Mouse (Mus musculus): ENCODE results near the gene Plin3. TPM values are rescaled to one million over a fixed set of nuclear protein-coding genes. Genes with fewer than 3 reads are reported as not detected.

The Plin3 gene
- polyA plus RNA-seq, 1 experiment from 2014 or later, result 26.8 TPM

DNA sequence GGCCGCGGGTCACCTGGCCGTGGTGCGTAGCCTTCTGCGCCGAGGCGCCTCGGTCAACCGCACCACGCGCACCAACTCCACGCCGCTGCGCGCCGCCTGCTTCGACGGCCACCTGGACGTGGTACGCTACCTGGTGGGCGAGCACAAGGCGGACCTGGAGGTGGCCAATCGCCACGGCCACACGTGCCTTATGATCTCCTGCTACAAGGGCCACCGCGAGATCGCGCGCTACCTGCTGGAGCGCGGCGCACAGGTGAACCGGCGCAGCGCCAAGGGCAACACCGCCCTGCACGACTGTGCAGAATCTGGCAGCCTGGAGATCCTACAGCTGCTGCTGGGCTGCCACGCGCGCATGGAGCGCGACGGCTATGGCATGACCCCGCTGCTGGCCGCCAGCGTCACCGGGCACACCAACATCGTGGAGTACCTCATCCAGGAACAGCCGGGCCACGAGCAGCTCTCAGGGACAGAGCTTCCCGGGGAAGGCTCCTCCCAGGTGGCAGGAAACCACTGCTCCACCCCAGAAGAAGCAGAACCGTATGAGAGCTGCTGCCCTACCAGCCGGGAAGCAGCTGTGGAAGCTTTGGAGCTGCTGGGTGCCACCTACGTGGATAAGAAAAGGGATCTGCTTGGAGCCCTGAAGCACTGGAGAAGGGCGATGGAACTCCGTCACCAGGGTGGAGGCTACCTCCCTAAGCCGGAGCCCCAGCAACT is 35.3 kb downstream of the Plin3 start:
- 7% methylated on average over 48 of the region's 58 CpGs for WGBS (ENCODE audit: insufficient replicate concordance)
- Histone ChIP-seq H3K9ac (replicated peaks) (peak overlapping the region; percentile 78), H3K4me3 (ENCODE audit: low read depth, low read length) (peak overlapping the region; percentile 76), H3K4me1 (ENCODE audit: insufficient read depth) (peaks cover 34% of the 10 kb centered on the region), H3K9me3 (ENCODE audit: low read length) (no peaks in the 10 kb centered on the region), H3K27ac (ENCODE audit: low read depth) (peak overlapping the region; percentile 76), H3K36me3 (replicated peaks; ENCODE audit: insufficient read depth, low read length) (peaks cover 24% of the 10 kb centered on the region), H3K27me3 (ENCODE audit: insufficient read depth, low read length) (no peaks in the 10 kb centered on the region), H3K4me2 (ENCODE audit: low read depth, low read length) (peak overlapping the region; percentile 87)
- peak; percentile 4; the same call in 1 of the 2 replicates for ATAC-seq
- DNase-seq, result no peak
- TF ChIP-seq CTCF (IDR thresholded peaks at IDR 0.05; ENCODE audit: low read depth) (no peak), EP300 (IDR thresholded peaks at IDR 0.05; ENCODE audit: low read depth) (no peak)

DNA sequence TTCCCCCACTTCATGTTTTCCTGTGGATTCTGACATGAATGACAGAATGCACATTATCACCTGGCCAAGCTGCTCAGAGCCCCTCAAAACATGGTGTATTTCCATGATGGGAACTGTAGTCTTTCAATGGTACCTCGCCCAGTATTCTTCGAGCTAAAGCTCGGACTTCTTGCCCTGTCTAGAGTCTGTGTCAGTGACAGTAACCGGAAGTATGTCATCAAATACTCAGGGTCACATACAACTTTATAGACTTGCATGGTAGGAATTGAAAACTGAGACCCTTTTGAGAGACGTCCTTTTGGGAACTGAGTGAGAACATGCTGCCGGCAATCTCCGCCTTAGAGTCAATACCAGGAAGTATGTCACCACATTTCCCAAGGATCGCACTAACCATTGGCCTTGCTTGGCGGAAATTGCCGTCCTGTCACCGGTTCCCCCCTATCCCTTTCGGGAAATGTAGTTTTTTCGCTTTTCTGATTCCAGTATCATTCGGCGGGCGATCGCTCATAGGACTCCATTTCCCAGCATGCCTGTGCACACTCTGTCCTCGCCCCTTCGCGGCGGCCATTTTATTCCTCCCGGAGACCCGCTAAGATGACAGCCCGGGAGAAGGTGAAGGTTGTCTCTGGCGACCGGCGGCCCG is 36.3 kb downstream of the Plin3 start, which contains the start of gene Fem1a:
Fem1a (plus strand) TSS at position 572 of the 643 bp plus-strand sequence.
- H3K4me3 ChIP-seq (ENCODE audit: low read depth, low read length), result peak within 1 kb of the TSS; percentile 76
- H3K9ac ChIP-seq (replicated peaks), result peak within 1 kb of the TSS; percentile 78
- H3K4me1 ChIP-seq (ENCODE audit: insufficient read depth), result peaks cover 35% of the 10 kb centered on the region
- under 1% methylated on average over 28 of the region's 28 CpGs for WGBS (ENCODE audit: insufficient replicate concordance)
- H3K9me3 ChIP-seq (ENCODE audit: low read length), result no peaks in the 10 kb centered on the region
- peaks cover 19% of the 10 kb centered on the region for H3K36me3 ChIP-seq (replicated peaks; ENCODE audit: insufficient read depth, low read length)
- DNase-seq (peak; percentile 91), ATAC-seq (peak; percentile 89)
- H3K27me3 ChIP-seq (ENCODE audit: insufficient read depth, low read length), result no peaks in the 10 kb centered on the region
- 0 out of 2 replicates have a peak, but pooled peaks have one; percentile 39 for TF ChIP-seq EP300 (IDR thresholded peaks at IDR 0.05; ENCODE audit: low read depth)
- TF ChIP-seq CTCF (IDR thresholded peaks at IDR 0.05; ENCODE audit: low read depth), result no peak
- peak within 1 kb of the TSS; percentile 87 for H3K4me2 ChIP-seq (ENCODE audit: low read depth, low read length)
- H3K27ac ChIP-seq (ENCODE audit: low read depth), result peak within 1 kb of the TSS; percentile 96

DNA sequence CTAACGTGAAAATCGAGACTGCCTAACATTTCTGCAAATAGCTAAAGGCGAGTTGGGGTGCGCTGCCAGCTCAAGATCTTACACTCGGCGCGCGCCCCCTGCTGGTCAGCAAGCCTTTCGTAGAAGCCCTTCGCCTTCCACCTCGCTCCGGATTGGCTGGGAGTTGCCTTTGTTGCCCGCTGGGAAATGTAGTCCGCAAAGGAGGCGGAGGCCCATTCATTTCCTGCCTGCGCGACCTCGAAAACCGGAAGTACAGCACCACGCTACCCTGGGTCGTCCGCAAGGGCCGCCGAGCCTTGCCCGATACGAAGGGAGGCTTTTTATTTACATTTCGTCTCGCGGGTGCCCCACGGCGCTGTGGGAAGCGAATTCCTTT is 36.8 kb downstream of the Plin3 start:
- ATAC-seq, result peak; percentile 88
- Histone ChIP-seq H3K4me1 (ENCODE audit: insufficient read depth) (peaks cover 35% of the 10 kb centered on the region), H3K27me3 (ENCODE audit: insufficient read depth, low read length) (no peaks in the 10 kb centered on the region), H3K36me3 (replicated peaks; ENCODE audit: insufficient read depth, low read length) (peaks cover 14% of the 10 kb centered on the region), H3K27ac (ENCODE audit: low read depth) (peak overlapping the region; percentile 96), H3K9me3 (ENCODE audit: low read length) (no peaks in the 10 kb centered on the region), H3K4me2 (ENCODE audit: low read depth, low read length) (peak overlapping the region; percentile 87), H3K9ac (replicated peaks) (peak overlapping the region; percentile 56), H3K4me3 (ENCODE audit: low read depth, low read length) (peak overlapping the region; percentile 76)
- peak; percentile 99 for DNase-seq
- 2% methylated on average over 32 of the region's 32 CpGs for whole genome bisulfite sequencing (ENCODE audit: insufficient replicate concordance)
- peak; percentile 99 for TF ChIP-seq CTCF (IDR thresholded peaks at IDR 0.05; ENCODE audit: low read depth)
- TF ChIP-seq EP300 (IDR thresholded peaks at IDR 0.05; ENCODE audit: low read depth), result no peak

DNA sequence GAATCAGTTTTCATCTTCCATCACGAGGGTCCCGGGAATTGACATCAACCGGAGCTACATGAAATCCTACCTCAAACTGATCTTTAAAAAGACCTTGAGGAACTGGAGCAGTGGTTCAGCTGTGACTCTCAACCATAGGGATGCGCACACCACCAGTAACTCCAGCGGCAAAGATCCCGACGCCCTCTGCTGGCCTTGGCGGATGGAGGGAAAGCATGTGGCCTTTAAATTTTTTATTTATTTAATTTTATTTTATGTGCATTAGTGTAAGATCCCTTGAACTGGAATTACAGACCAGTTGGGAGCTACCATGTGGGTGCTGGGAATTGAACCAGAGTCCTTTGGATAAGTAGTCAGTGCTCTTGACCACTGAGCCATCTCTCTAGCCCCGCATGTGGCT is 37.2 kb downstream of the Plin3 start:
- Histone ChIP-seq H3K36me3 (replicated peaks; ENCODE audit: insufficient read depth, low read length) (peaks cover 10% of the 10 kb centered on the region), H3K9ac (replicated peaks) (0 out of 2 replicates have a peak overlapping the region, but pooled peaks have one; percentile 16), H3K9me3 (ENCODE audit: low read length) (no peaks in the 10 kb centered on the region), H3K4me3 (ENCODE audit: low read depth, low read length) (0 out of 2 replicates have a peak overlapping the region, but pooled peaks have one; percentile 19), H3K27ac (ENCODE audit: low read depth) (no peak overlapping the region), H3K4me2 (ENCODE audit: low read depth, low read length) (peak overlapping the region; percentile 87), H3K27me3 (ENCODE audit: insufficient read depth, low read length) (no peaks in the 10 kb centered on the region), H3K4me1 (ENCODE audit: insufficient read depth) (peaks cover 31% of the 10 kb centered on the region)
- TF ChIP-seq CTCF (IDR thresholded peaks at IDR 0.05; ENCODE audit: low read depth) (no peak), EP300 (IDR thresholded peaks at IDR 0.05; ENCODE audit: low read depth) (no peak)
- WGBS (ENCODE audit: insufficient replicate concordance), result 16% methylated on average over 9 of the region's 9 CpGs
- DNase-seq (peak; percentile 41), ATAC-seq (no peak)

DNA sequence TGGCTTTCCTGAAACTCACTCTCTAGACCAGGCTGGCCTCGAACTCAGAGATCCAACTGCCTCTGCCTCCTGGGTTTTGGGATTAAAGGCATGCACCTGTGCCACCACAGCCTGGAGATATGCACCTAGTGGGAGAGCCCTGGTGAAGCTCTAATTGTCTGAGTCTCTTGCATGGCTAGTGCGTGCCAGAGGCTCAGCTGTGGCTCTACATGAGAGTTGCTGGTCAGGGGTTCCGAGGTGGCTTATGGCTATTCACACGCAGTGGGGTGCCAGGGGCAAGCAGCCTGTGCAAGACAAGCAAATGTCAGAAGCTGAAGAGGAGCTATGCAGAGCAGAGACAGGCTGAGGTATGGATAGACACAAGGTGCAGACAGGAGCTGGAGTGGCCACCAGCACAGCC is 38.0 kb downstream of the Plin3 start:
- Histone ChIP-seq H3K4me1 (ENCODE audit: insufficient read depth) (peaks cover 24% of the 10 kb centered on the region), H3K4me3 (ENCODE audit: low read depth, low read length) (no peak overlapping the region), H3K36me3 (replicated peaks; ENCODE audit: insufficient read depth, low read length) (peaks cover 3% of the 10 kb centered on the region), H3K9ac (replicated peaks) (no peak overlapping the region), H3K4me2 (ENCODE audit: low read depth, low read length) (no peak overlapping the region), H3K27me3 (ENCODE audit: insufficient read depth, low read length) (no peaks in the 10 kb centered on the region), H3K27ac (ENCODE audit: low read depth) (no peak overlapping the region), H3K9me3 (ENCODE audit: low read length) (no peaks in the 10 kb centered on the region)
- TF ChIP-seq EP300 (IDR thresholded peaks at IDR 0.05; ENCODE audit: low read depth) (no peak), CTCF (IDR thresholded peaks at IDR 0.05; ENCODE audit: low read depth) (no peak)
- DNase-seq (no peak), ATAC-seq (no peak)
- WGBS (ENCODE audit: insufficient replicate concordance), result 78% methylated on average over 4 of the region's 4 CpGs

GRCm38 (mm10) chr17:56251136-56251829 is 41.4 kb downstream of the Plin3 start:
- Histone ChIP-seq H3K4me3 (ENCODE audit: low read depth, low read length) (no peak overlapping the region), H3K36me3 (replicated peaks; ENCODE audit: insufficient read depth, low read length) (no peaks in the 10 kb centered on the region), H3K4me2 (ENCODE audit: low read depth, low read length) (no peak overlapping the region), H3K4me1 (ENCODE audit: insufficient read depth) (peaks cover 6% of the 10 kb centered on the region), H3K27ac (ENCODE audit: low read depth) (no peak overlapping the region), H3K27me3 (ENCODE audit: insufficient read depth, low read length) (no peaks in the 10 kb centered on the region), H3K9me3 (ENCODE audit: low read length) (no peaks in the 10 kb centered on the region), H3K9ac (replicated peaks) (no peak overlapping the region)
- 15% methylated on average over 6 of the region's 6 CpGs for WGBS (ENCODE audit: insufficient replicate concordance)
- ATAC-seq (no peak), DNase-seq (peak; percentile 79)
- TF ChIP-seq EP300 (IDR thresholded peaks at IDR 0.05; ENCODE audit: low read depth) (no peak), CTCF (IDR thresholded peaks at IDR 0.05; ENCODE audit: low read depth) (peak; percentile 84)

Data from liver, postnatal 0 days (tissue).